Mouse (Mus musculus) intestine, postnatal 0 days (tissue): Measurements from ENCODE around the gene Cfap61. TPM values are rescaled to one million over a fixed set of nuclear protein-coding genes. Genes with fewer than 3 reads are reported as not detected.
A peak's percentile ranks its signal among the peaks of the same experiment; 100 is the strongest.

Experiments used
- ATAC-seq: fragments of 200-750 bp; cut with Nextera tagmentation; 2 replicates; pipeline ENCODE4 v1.8.0; 2017; ENCODE audit warnings: mild to moderate bottlenecking, moderate TSS enrichment, moderate library complexity
- H3K27ac ChIP-seq: fragments of 300-500 bp; sonication (generic); 2 replicates; pipeline ENCODE4 v1.5.1; 2014; ENCODE audit warnings: mild to moderate bottlenecking, low read depth, low read length, moderate library complexity
- H3K27me3 ChIP-seq: fragments of 300-500 bp; sonication (generic); replicated peaks from 2 replicates; pipeline ENCODE4 v1.6.1; 2014; ENCODE audit warnings: low read length, mixed read lengths; ENCODE audit not compliant: control insufficient read depth, insufficient read depth
- H3K36me3 ChIP-seq: fragments of 300-500 bp; sonication (generic); 2 replicates; pipeline ENCODE4 v1.6.1; 2014; ENCODE audit warnings: mild to moderate bottlenecking, moderate library complexity; ENCODE audit not compliant: control insufficient read depth, insufficient read depth
- H3K4me1 ChIP-seq: fragments of 300-500 bp; sonication (generic); replicated peaks from 2 replicates; pipeline ENCODE4 v1.6.1; 2014; ENCODE audit warnings: antibody characterized with exemption, low read length, mixed read lengths; ENCODE audit not compliant: control insufficient read depth, insufficient read depth
- H3K4me2 ChIP-seq: fragments of 300-500 bp; sonication (generic); replicated peaks from 2 replicates; pipeline ENCODE4 v1.6.1; 2014; ENCODE audit warnings: low read depth, mild to moderate bottlenecking, moderate library complexity
- H3K4me3 ChIP-seq: fragments of 300-500 bp; sonication (generic); 2 replicates; pipeline ENCODE4 v1.5.1; 2014; ENCODE audit warnings: low read depth, low read length
- H3K9ac ChIP-seq: fragments of 300-500 bp; sonication (generic); 2 replicates; pipeline ENCODE4 v1.6.1; 2014; ENCODE audit warnings: mild to moderate bottlenecking, low read depth, low read length
- H3K9me3 ChIP-seq: fragments of 300-500 bp; sonication (generic); 2 replicates; pipeline ENCODE4 v1.6.1; 2016; ENCODE audit warnings: mixed run types; ENCODE audit not compliant: control insufficient read depth
- CTCF ChIP-seq: sonication (generic); IDR thresholded peaks from 2 replicates; pipeline ENCODE4 v1.5.1; 2016; ENCODE audit warnings: low read depth, mild to moderate bottlenecking, control low read depth, antibody characterized with exemption, moderate library complexity
- WGBS: fragments of 180-500 bp; shearing (Covaris S2); extraction: QIAGEN DNeasy Blood & Tissue Kit; methylation state at CpG from one replicate; pipeline ENCODE4 v1.1.7; 2014; 5-methylcytosine and 5-hydroxymethylcytosine counted together
- polyA plus RNA-seq: library from polyadenylated mRNA; unstranded; fragments of >200 nt; fragmentation: Nextera tagmentation; extraction: Ambion mirVana; gene quantifications from 2 replicates; pipeline ENCODE4 v1.2.1, GENCODE M21; 2015

Gene Cfap61
- polyA plus RNA-seq, 1 experiment from 2014 or later: 0.08 TPM

DNA sequence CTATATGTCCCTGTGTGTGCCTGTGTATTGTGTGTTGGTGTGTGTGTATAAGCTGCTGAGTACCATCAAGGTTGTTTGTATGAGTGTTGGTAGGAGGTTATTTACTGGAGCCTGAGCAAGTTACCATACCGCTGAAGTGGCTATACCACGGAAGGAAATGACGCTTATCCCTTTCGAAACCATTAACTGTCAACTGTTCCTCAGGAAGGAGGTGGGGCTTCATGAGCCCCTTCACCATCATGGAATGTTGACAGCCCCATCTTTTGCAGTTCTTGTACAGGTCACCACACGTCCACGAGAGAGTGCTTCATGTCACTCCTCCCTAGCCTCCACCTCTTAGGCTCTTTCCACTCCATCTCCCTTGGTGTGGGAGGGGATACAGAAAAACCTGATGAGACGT lies 263.4 kb downstream of the Cfap61 start:
- Histone ChIP-seq H3K9ac (no peak overlapping the region), H3K4me2 (no peak overlapping the region), H3K27me3 (no peaks in the 10 kb centered on the region), H3K27ac (no peak overlapping the region), H3K36me3 (no peaks in the 10 kb centered on the region), H3K4me3 (no peak overlapping the region), H3K9me3 (no peaks in the 10 kb centered on the region), H3K4me1 (no peaks in the 10 kb centered on the region)
- TF ChIP-seq CTCF: no peak
- 59% methylated on average over 7 of the region's 7 CpGs for WGBS
- ATAC-seq: no peak

DNA sequence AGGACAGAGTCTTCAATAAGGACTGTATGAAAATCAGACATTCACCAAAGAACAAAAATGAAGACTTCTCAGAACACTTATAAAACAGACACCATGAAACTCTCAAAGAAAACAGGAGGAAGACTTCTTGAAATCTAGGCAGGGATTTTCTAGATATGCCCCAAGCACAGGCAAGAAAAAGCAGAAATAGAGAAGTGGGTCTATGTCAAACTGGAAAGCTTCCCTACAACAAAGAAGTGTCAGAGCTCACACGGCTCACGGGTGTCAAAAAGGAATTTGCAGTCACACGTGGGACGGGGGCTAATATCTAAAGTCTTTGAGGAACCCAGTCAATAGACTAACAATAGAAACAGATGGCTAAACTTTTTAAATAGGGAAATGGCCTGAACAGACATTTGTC lies 276.4 kb downstream of the Cfap61 start:
- Histone ChIP-seq H3K4me1 (no peaks in the 10 kb centered on the region), H3K9me3 (no peaks in the 10 kb centered on the region), H3K4me2 (no peak overlapping the region), H3K27me3 (peaks cover 19% of the 10 kb centered on the region), H3K27ac (no peak overlapping the region), H3K4me3 (no peak overlapping the region), H3K9ac (no peak overlapping the region), H3K36me3 (no peaks in the 10 kb centered on the region)
- WGBS: 54% methylated on average over 4 of the region's 4 CpGs
- no peak for TF ChIP-seq CTCF
- no peak for ATAC-seq

GRCm38 (mm10) chr2:146214715-146215114 lies 280.1 kb downstream of the Cfap61 start:
- 3% methylated on average over 9 of the region's 9 CpGs for WGBS
- Histone ChIP-seq H3K9ac (no peak overlapping the region), H3K27me3 (peaks cover 52% of the 10 kb centered on the region), H3K4me1 (no peaks in the 10 kb centered on the region; the same call in 1 of the 2 replicates), H3K4me3 (no peak overlapping the region), H3K9me3 (no peaks in the 10 kb centered on the region), H3K4me2 (no peak overlapping the region), H3K36me3 (no peaks in the 10 kb centered on the region), H3K27ac (no peak overlapping the region)
- TF ChIP-seq CTCF: peak; percentile 87
- ATAC-seq: peak; percentile 19; the same call in 1 of the 2 replicates

- Histone ChIP-seq H3K27me3 (peaks cover 64% of the 10 kb centered on the region), H3K36me3 (no peaks in the 10 kb centered on the region), H3K27ac (no peak overlapping the region), H3K4me2 (no peak overlapping the region), H3K4me1 (peaks cover 6% of the 10 kb centered on the region), H3K9ac (no peak overlapping the region), H3K9me3 (no peaks in the 10 kb centered on the region), H3K4me3 (no peak overlapping the region)
- no peak for ATAC-seq
- WGBS: 24% methylated on average over 14 of the region's 14 CpGs
- TF ChIP-seq CTCF: no peak
Observed at GRCm38 (mm10) chr2:146216111-146217064, 281.8 kb downstream of the Cfap61 start.

GRCm38 (mm10) chr2:146217227-146217980 lies 282.8 kb downstream of the Cfap61 start:
- Histone ChIP-seq H3K9me3 (no peaks in the 10 kb centered on the region), H3K36me3 (no peaks in the 10 kb centered on the region), H3K4me2 (no peak overlapping the region), H3K4me3 (no peak overlapping the region), H3K4me1 (peaks cover 9% of the 10 kb centered on the region), H3K9ac (no peak overlapping the region), H3K27ac (no peak overlapping the region), H3K27me3 (peaks cover 73% of the 10 kb centered on the region)
- WGBS: 1% methylated on average over 16 of the region's 16 CpGs
- TF ChIP-seq CTCF: no peak
- ATAC-seq: no peak

- Histone ChIP-seq H3K27me3 (peaks cover 81% of the 10 kb centered on the region), H3K4me3 (peak overlapping the region; percentile 16), H3K9ac (no peak overlapping the region), H3K9me3 (no peaks in the 10 kb centered on the region), H3K4me1 (peaks cover 9% of the 10 kb centered on the region), H3K4me2 (peak overlapping the region; percentile 53), H3K36me3 (no peaks in the 10 kb centered on the region), H3K27ac (no peak overlapping the region)
- no peak for ATAC-seq
- WGBS: 1% methylated on average over 40 of the region's 40 CpGs
- no peak for TF ChIP-seq CTCF
Observed at GRCm38 (mm10) chr2:146218161-146218691, 283.6 kb downstream of the Cfap61 start.
